Mouse (Mus musculus): Measurements from ENCODE around the gene Cobl.

Cobl gene

GRCm38 (mm10) chr11:12464181-12465162 lies at the start of gene Cobl:
Gene Cobl (minus strand): TSS chr11:12464960.
- DNase-seq (ENCODE audit: low spot score) = no peak

- no peak for DNase-seq (ENCODE audit: low spot score)
Measured at GRCm38 (mm10) chr11:12513796-12514195, 49.0 kb upstream of the Cobl start.

DNA sequence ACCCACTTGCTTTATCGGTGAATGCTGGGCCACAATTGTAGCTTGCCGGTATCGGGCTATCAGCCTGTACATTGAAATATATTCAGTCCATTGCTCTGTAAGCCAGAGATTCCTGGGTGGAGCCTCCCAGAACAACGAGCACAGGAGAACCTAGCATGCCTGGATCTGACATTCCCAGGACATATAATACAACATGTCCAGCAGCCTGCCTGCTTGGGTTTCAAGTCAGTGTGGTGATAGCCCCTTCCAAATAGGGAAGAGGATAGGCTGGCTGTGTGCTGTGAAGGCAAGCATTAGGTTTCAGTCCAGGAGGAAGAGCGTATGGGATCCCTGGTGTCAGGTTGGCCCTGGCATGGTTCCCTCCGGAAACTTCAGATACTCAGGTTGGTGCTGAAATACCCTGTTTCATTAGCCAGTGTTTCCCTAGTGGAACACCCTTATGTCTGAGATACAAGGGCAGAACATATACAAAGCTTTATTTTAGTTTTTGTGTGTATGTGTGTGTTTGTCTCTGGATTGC lies 41.7 kb upstream of the Cobl start:
- no peak for DNase-seq (ENCODE audit: low spot score)

DNA sequence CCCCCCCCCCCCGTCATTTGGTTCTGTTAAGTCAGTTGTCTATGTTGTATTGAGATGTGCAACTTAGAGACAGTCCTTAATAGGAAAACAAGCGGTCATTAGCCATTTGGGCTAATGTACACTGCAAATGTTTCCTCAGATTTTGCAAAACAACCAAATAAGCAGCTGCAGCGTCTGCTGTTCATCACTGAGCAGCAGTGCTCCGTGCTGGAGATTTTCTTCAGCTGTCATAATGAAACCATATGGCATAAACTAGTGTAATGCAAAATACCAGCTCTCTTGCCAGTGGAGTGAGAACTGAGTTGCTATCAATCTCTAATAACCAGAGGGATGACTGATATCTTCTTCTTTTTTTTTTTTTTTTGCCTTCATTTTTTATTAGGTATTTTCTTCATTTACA lies 39.0 kb upstream of the Cobl start:
- DNase-seq (ENCODE audit: low spot score) = no peak

GRCm38 (mm10) chr11:12501721-12502120 lies 37.0 kb upstream of the Cobl start:
- no peak for DNase-seq (ENCODE audit: low spot score)

GRCm38 (mm10) chr11:12493791-12494190 lies 29.0 kb upstream of the Cobl start:
- no peak for DNase-seq (ENCODE audit: low spot score)

DNA sequence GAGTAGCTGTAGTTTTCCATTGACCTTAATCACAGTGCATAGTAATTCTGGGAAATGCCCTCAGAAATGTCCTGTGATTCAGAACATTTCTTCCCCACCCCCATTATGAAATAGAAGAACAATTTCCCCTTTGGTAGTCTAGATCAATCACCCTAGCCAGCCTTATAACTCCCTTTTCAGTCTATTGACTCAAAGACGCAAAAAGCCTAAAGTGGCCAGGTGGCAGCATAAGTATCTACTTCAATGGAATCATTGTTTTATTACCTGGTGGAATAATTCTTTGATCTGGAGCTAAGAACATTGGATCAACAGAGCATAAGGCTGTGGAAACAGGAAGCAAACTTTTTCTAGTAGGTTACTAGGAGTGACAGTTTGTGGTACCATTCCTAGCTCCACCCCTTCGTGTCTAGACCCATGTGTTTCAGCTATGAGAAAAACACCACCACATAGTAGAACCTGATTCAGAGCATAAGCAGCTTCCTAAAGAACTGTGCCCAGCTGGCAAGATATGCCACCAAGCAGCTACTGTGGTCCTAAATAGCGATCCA lies 15.2 kb upstream of the Cobl start:
- DNase-seq (ENCODE audit: low spot score) = no peak

DNA sequence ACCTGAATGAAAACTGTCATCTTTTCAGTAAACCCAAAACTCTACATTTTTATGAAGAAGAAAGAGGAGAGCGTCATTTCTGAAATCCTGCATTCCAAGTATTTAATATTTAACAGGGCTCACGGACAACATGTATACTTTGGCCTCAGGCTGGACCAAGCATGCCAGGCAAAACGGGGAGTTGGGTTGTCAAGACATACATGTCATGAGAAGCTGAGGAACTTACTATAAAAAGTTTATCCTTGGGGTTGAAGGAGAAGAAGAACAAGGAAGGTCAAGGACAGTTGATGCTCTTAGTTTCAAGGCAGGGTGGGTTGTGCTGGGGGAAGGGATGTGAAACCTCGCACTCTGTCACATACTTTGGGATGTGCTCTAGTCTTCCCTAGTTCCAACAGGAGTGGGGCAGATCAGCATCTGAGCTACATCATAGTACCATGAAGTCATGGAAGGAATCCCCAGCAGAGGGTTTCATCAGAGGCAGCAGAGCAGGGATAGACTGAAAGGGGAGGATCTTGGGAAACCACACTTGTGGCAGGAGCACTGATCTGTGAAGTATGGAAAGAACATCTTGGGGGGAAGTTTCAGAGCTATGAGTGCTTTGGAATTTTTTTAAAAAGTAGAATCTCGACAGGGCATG lies 9.7 kb upstream of the Cobl start:
- no peak for DNase-seq (ENCODE audit: low spot score)

DNA sequence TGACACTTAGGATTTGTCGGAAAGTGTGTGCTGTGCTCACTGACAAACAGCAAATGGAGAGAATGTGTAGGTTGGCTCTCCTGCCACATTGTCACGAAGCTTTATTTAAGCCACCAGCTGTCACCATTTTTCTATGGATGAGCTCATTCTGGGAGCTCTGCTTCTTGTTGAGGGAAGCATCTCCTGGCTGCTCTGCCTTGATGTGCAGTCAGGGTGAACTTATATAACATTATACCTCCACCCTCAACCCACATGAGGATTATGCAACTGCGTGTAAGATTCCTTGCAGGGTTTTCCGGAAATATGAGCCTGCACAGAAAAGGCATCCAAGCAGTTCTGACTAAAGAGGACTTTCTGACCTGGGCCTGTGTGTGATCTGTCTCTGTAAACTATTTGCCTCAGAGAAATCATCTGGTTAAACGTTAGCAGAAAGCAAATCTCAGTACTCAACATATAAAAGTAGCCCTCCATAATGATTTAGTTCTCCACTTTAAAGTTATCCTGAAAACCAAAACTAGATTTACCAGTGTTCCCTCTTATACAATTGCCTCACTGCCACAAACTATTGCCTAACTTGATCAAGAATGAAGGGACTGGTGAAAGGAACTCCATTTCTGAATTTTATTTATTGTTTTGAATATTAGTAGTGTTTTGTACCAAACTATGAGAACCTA lies 9.0 kb upstream of the Cobl start:
- DNase-seq (ENCODE audit: low spot score) = no peak

DNA sequence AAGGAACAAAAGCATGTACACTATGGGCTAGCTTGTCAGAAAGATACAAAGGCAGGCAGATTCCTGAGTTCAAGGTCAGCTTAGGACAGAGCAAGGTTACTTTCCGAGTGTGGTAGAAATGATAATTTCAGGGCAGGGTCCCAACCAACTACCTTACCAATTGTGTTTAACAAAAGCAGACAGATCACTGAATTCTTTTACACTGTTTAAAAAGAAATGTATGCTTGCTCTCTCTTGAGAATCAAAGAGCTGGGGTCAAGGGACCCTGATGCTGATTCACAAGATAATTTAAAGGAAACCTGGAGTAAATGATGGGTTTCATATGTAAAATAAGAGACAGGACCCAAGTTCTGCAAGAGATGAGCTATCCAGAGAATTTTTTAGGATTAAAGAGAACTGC lies 4.9 kb upstream of the Cobl start:
- no peak for DNase-seq (ENCODE audit: low spot score)

- DNase-seq (ENCODE audit: low spot score) = no peak
Measured at GRCm38 (mm10) chr11:12468661-12469060, 3.9 kb upstream of the Cobl start.

DNA sequence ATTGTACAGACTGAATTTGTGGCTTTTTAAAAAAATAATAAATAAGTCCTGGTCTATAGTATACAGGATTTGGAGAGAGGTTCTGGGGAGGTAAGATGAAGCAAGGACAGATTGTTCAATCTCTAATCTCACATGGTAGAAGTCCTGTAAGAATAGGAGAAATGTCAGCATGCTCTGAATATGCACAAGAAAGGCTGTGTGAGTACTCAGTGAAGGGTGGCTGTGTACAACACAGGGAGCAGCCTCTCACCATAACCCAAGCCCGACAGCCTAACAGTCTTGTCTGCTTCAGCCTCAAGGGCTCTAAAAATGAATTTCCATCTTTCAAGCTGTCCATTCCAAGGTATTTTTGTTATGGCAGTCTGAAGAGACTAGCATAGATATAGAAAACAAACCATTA lies 3.1 kb upstream of the Cobl start:
- DNase-seq (ENCODE audit: low spot score) = no peak

DNA sequence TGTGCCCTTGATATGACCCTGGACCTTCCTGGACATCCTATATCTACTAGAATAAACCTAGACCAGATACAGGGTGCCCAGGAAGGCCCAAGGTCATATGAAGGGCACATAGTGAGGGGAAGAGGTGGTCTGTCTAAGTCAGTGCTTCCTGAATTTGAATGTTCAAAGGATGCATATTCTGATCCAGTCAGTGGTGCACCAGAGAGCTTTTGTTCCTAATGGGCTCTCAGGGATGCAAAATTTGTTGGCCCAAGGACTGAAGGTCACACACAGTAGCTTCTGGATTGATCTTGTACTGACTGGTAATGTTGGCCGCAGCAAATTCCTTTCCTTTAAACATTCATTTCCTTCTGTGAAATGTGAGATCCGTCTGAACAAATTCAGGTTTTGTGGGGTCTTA lies 2.5 kb upstream of the Cobl start:
- DNase-seq (ENCODE audit: low spot score) = no peak

DNA sequence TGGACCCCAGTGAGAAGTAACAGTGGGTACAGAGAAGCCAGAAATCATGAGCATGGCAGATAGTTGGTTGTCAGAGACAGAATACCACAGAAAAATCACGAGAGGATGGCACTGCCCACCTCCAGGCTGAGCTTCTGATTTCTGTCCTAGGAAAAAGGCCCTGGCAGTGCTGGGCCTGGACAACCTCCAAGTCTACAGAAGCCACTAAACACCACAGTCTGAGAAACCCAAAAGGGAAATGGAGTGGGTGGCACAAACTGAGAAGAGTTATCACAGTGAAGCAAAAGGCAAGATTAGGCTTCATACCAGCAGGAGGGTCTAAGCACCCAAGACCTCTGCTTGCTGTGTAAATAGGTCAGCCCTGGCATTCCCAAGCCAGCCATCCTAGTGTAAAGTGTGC lies 1.8 kb upstream of the Cobl start:
- no peak for DNase-seq (ENCODE audit: low spot score)

DNA sequence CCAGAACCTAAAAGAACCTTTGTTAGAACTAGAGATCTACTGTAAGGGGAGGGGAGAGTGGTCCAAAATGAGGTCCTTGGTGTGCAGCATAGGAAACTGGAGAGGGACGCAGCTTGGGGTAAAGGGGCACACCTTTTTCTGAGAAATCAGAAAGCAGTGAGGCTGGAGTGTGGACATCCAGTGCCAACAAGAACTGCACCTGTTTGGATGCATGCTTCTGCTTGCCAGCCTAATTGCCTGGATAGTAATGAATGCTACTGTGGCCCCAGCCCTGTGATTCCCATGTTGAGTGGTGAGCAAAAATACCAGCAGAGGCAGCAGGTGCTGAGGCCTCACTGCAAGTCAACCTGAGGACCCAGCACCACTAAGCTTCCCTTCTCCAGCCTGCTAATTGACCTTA lies 469 bp upstream of the Cobl start:
- DNase-seq (ENCODE audit: low spot score) = no peak

DNA sequence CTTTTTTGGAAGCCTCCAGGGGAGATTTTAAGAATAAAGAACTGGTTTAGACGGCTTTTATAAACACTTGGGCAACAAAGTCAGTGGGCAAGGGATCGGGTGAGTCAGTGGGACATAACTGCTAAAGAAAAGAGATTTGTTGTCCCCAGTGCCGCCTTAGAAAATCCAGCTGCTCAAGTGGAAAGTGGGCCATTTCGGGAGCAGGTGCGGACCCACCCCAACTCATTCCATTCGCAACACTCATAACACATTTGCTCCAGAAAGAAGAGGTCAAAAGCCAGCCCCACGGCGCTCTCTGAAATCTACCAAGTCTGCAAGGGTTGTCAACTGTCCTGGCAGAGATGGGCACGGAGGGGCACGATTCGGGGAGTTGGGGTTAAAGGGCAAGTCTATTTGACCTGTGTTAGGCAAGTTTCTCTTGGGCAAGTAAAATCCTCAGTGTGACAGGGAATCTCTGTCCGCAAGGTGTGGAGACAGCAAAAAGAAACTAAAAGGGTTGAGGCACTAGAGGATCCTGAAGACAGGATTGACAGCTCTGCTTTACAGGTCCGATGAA lies 1.1 kb downstream of the Cobl start:
- DNase-seq (ENCODE audit: low spot score) = no peak

- DNase-seq (ENCODE audit: low spot score) = no peak
Measured at GRCm38 (mm10) chr11:12459781-12460581, 4.8 kb downstream of the Cobl start.

- no peak for DNase-seq (ENCODE audit: low spot score)
Measured at GRCm38 (mm10) chr11:12458814-12459213, 5.9 kb downstream of the Cobl start.

DNA sequence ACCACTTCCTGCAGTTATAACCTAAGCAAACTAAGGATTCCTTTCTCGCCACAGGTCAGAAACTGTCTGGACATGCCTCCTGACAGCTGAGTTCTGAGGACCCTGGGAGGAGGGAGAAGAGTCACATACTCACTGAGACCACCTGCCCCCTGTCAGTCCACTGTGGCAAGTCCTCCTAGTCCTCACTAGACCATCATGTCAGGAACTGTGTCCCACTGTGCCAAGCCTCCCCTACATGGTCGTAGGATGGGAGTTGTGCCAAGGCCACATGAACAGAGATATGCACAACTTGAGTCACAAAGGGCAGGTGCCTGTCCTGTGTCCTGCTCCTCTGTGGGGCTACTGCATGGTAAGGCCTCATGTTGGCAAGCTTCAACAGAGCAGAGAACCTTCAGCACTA lies 6.4 kb downstream of the Cobl start:
- no peak for DNase-seq (ENCODE audit: low spot score)

GRCm38 (mm10) chr11:12448101-12448500 lies 16.7 kb downstream of the Cobl start:
- no peak for DNase-seq (ENCODE audit: low spot score)

DNA sequence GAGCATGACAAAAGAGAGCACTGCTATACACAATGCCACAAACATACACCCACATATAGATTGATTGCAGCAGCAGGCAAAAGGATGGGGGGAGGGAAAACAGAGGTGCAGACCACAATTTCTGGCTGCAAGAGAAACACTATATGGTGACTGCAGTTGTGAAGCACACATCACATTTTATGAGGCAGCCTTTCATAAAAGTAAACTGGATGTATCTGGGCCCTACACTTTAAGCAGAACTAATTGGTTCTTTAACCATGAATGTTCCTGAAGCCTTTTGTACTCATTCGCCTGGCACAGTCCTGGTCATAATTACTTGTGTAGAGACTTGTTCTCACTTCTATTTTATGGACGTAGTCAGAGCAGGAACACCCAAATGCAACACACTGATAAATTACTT lies 19.5 kb downstream of the Cobl start:
- DNase-seq (ENCODE audit: low spot score) = no peak

Measured in ovary, postnatal 10 days (tissue).